Mouse (Mus musculus): ENCODE measurements around the gene Pnpla8.
A peak's percentile ranks its signal among the peaks of the same experiment; 100 is the strongest.

Pnpla8 gene

GRCm38 (mm10) chr12:44346143-44346542 lies 125.0 kb downstream of the Pnpla8 start:
- DNase-seq (ENCODE audit: low spot score in 2 of 2): no peak

- no peak for DNase-seq (ENCODE audit: low spot score in 2 of 2)
Observed at GRCm38 (mm10) chr12:44355116-44355515, 133.9 kb downstream of the Pnpla8 start.

- no peak for DNase-seq (ENCODE audit: low spot score in 2 of 2)
Observed at GRCm38 (mm10) chr12:44357460-44357859, 136.3 kb downstream of the Pnpla8 start.

GRCm38 (mm10) chr12:44357881-44358280 lies 136.7 kb downstream of the Pnpla8 start:
- DNase-seq (ENCODE audit: low spot score in 2 of 2): no peak

GRCm38 (mm10) chr12:44371076-44371710 lies 150.0 kb downstream of the Pnpla8 start:
- DNase-seq (ENCODE audit: low spot score in 2 of 2): peak in 1 of 2 experiments; percentile 32

Measured in right cerebral cortex, postnatal 10 days (tissue).